Mouse (Mus musculus) embryonic facial prominence, embryonic 13.5 days (tissue): ENCODE measurements at regions not wholly inside any gene's neighbourhood (a gene's known extent, or its start where the extent isn't known, plus 50 kb on each side); places are given as distances from the start of the nearest gene placed in this dataset.

Experiments
- ATAC-seq: fragments of 200-750 bp; cut with Nextera tagmentation; 2 replicates; pipeline ENCODE4 v1.8.0; 2017; ENCODE audit warnings: low read depth; ENCODE audit not compliant: insufficient number of reproducible peaks, insufficient read depth, low FRiP score, low TSS enrichment
- H3K27ac ChIP-seq: fragments of 300-500 bp; sonication (generic); 2 replicates; pipeline ENCODE4 v1.5.1; 2015; ENCODE audit warnings: moderate library complexity, mild to moderate bottlenecking, inconsistent platforms
- H3K27me3 ChIP-seq: fragments of 300-500 bp; sonication (generic); 2 replicates; pipeline ENCODE4 v1.6.1; 2015; ENCODE audit warnings: mild to moderate bottlenecking, inconsistent platforms
- H3K36me3 ChIP-seq: fragments of 300-500 bp; sonication (generic); 2 replicates; pipeline ENCODE4 v1.6.1; 2015; ENCODE audit warnings: mild to moderate bottlenecking, inconsistent platforms
- H3K4me1 ChIP-seq: fragments of 300-500 bp; sonication (generic); 2 replicates; pipeline ENCODE4 v1.6.1; 2015; ENCODE audit warnings: inconsistent platforms
- H3K4me2 ChIP-seq: fragments of 300-500 bp; sonication (generic); 2 replicates; pipeline ENCODE4 v1.6.1; 2015; ENCODE audit warnings: moderate library complexity, mild to moderate bottlenecking, inconsistent platforms
- H3K4me3 ChIP-seq: fragments of 300-500 bp; sonication (generic); 2 replicates; pipeline ENCODE4 v1.5.1; 2015; ENCODE audit warnings: mild to moderate bottlenecking, inconsistent platforms
- H3K9ac ChIP-seq: fragments of 300-500 bp; sonication (generic); 2 replicates; pipeline ENCODE4 v1.6.1; 2015; ENCODE audit warnings: mild to moderate bottlenecking, inconsistent platforms
- H3K9me3 ChIP-seq: fragments of 300-500 bp; sonication (generic); 2 replicates; pipeline ENCODE4 v1.6.1; 2016; ENCODE audit warnings: inconsistent platforms
- WGBS: fragments of 180-500 bp; shearing (Covaris S2); methylation state at CpG from one replicate; pipeline ENCODE4 v1.1.7; 2015; ENCODE audit warnings: mixed read lengths; 5-methylcytosine and 5-hydroxymethylcytosine counted together

- H3K27ac ChIP-seq = no peak overlapping the region
- no peaks in the 10 kb centered on the region for H3K36me3 ChIP-seq
- no peak for ATAC-seq
- no peak overlapping the region for H3K4me2 ChIP-seq
- no peaks in the 10 kb centered on the region for H3K27me3 ChIP-seq
- no peaks in the 10 kb centered on the region for H3K9me3 ChIP-seq
- H3K4me1 ChIP-seq = 0 out of 2 replicates have a peak, but pooled peaks cover 5% of the 10 kb centered on the region
- H3K9ac ChIP-seq = no peak overlapping the region
- WGBS = 73% methylated on average over 10 of the region's 10 CpGs
- no peak overlapping the region for H3K4me3 ChIP-seq
These were observed 263.1 kb upstream of the Zfp637 start for GRCm38 (mm10) chr6:117577539-117578521.

GRCm38 (mm10) chr6:117580951-117581350 lies 260.0 kb upstream of the Zfp637 start:
- Histone ChIP-seq H3K9ac (no peak overlapping the region), H3K4me2 (no peak overlapping the region), H3K4me1 (0 out of 2 replicates have a peak, but pooled peaks cover 5% of the 10 kb centered on the region), H3K36me3 (no peaks in the 10 kb centered on the region), H3K9me3 (no peaks in the 10 kb centered on the region), H3K27ac (no peak overlapping the region), H3K27me3 (no peaks in the 10 kb centered on the region), H3K4me3 (no peak overlapping the region)
- no peak for ATAC-seq
- 74% methylated on average over 2 of the region's 2 CpGs for whole genome bisulfite sequencing

- Histone ChIP-seq H3K27me3 (no peaks in the 10 kb centered on the region), H3K4me2 (no peak overlapping the region), H3K27ac (no peak overlapping the region), H3K9ac (no peak overlapping the region), H3K4me3 (no peak overlapping the region), H3K4me1 (0 out of 2 replicates have a peak, but pooled peaks cover 1% of the 10 kb centered on the region), H3K9me3 (no peaks in the 10 kb centered on the region), H3K36me3 (no peaks in the 10 kb centered on the region)
- no peak for ATAC-seq
- WGBS = 93% methylated on average over 11 of the region's 11 CpGs
These were observed 257.9 kb upstream of the Zfp637 start for GRCm38 (mm10) chr6:117583121-117583520.

GRCm38 (mm10) chr6:117584563-117584962 lies 256.4 kb upstream of the Zfp637 start:
- no peak for ATAC-seq
- no peaks in the 10 kb centered on the region for H3K27me3 ChIP-seq
- H3K36me3 ChIP-seq = no peaks in the 10 kb centered on the region
- H3K9me3 ChIP-seq = no peaks in the 10 kb centered on the region
- H3K4me2 ChIP-seq = no peak overlapping the region
- no peak overlapping the region for H3K27ac ChIP-seq
- H3K4me3 ChIP-seq = no peak overlapping the region
- H3K9ac ChIP-seq = no peak overlapping the region
- H3K4me1 ChIP-seq = no peaks in the 10 kb centered on the region
- WGBS = 96% methylated on average over 5 of the region's 5 CpGs

- WGBS = 76% methylated on average over 8 of the region's 8 CpGs
These were observed 244.7 kb upstream of the Zfp637 start for GRCm38 (mm10) chr6:117596166-117596840.

GRCm38 (mm10) chr6:117604834-117605233 lies 236.1 kb upstream of the Zfp637 start:
- Histone ChIP-seq H3K4me1 (peaks cover 10% of the 10 kb centered on the region), H3K36me3 (no peaks in the 10 kb centered on the region), H3K4me3 (no peak overlapping the region), H3K9me3 (no peaks in the 10 kb centered on the region; the same call in 1 of the 2 replicates), H3K9ac (no peak overlapping the region), H3K27me3 (no peaks in the 10 kb centered on the region), H3K4me2 (no peak overlapping the region), H3K27ac (no peak overlapping the region)
- 86% methylated on average over 2 of the region's 2 CpGs for WGBS
- ATAC-seq = no peak

More at GRCm38 (mm10) chr6:117596166-117596840, 244.7 kb upstream of the Zfp637 start:
- Histone ChIP-seq H3K27me3 (no peaks in the 10 kb centered on the region), H3K9me3 (no peaks in the 10 kb centered on the region), H3K9ac (no peak overlapping the region), H3K4me1 (no peaks in the 10 kb centered on the region), H3K4me3 (no peak overlapping the region), H3K36me3 (no peaks in the 10 kb centered on the region), H3K27ac (no peak overlapping the region), H3K4me2 (no peak overlapping the region)
- ATAC-seq = no peak

- no peak overlapping the region for H3K4me2 ChIP-seq
- H3K9me3 ChIP-seq = no peaks in the 10 kb centered on the region; the same call in 1 of the 2 replicates
- no peaks in the 10 kb centered on the region for H3K27me3 ChIP-seq
- H3K9ac ChIP-seq = no peak overlapping the region
- WGBS = 77% methylated on average over 4 of the region's 4 CpGs
- H3K36me3 ChIP-seq = no peaks in the 10 kb centered on the region
- ATAC-seq = no peak
- peaks cover 17% of the 10 kb centered on the region for H3K4me1 ChIP-seq
- no peak overlapping the region for H3K4me3 ChIP-seq
- no peak overlapping the region for H3K27ac ChIP-seq
These were observed 235.3 kb upstream of the Zfp637 start for GRCm38 (mm10) chr6:117605685-117606084.

GRCm38 (mm10) chr6:117606211-117606610 lies 234.8 kb upstream of the Zfp637 start:
- Histone ChIP-seq H3K4me2 (no peak overlapping the region), H3K27ac (no peak overlapping the region), H3K27me3 (0 out of 2 replicates have a peak, but pooled peaks cover 2% of the 10 kb centered on the region), H3K4me3 (no peak overlapping the region), H3K9me3 (no peaks in the 10 kb centered on the region; the same call in 1 of the 2 replicates), H3K36me3 (no peaks in the 10 kb centered on the region), H3K4me1 (peaks cover 19% of the 10 kb centered on the region), H3K9ac (no peak overlapping the region)
- ATAC-seq = no peak
- WGBS = 89% methylated on average over 6 of the region's 6 CpGs

- H3K4me1 ChIP-seq = peaks cover 27% of the 10 kb centered on the region
- H3K27ac ChIP-seq = no peak overlapping the region
- no peak overlapping the region for H3K9ac ChIP-seq
- 0 out of 2 replicates have a peak, but pooled peaks cover 4% of the 10 kb centered on the region for H3K27me3 ChIP-seq
- H3K9me3 ChIP-seq = no peaks in the 10 kb centered on the region; the same call in 1 of the 2 replicates
- H3K4me2 ChIP-seq = no peak overlapping the region
- no peaks in the 10 kb centered on the region for H3K36me3 ChIP-seq
- no peak overlapping the region for H3K4me3 ChIP-seq
- WGBS = 79% methylated on average over 5 of the region's 5 CpGs
- ATAC-seq = no peak
These were observed 234.0 kb upstream of the Zfp637 start for GRCm38 (mm10) chr6:117607023-117607422.

- peaks cover 52% of the 10 kb centered on the region for H3K4me1 ChIP-seq
- H3K9ac ChIP-seq = no peak overlapping the region
- H3K4me3 ChIP-seq = no peak overlapping the region
- H3K27ac ChIP-seq = 0 out of 2 replicates have a peak overlapping the region, but pooled peaks have one; percentile 45
- H3K4me2 ChIP-seq = no peak overlapping the region
- no peaks in the 10 kb centered on the region for H3K9me3 ChIP-seq
- peak; percentile 71 for ATAC-seq
- 0 out of 2 replicates have a peak, but pooled peaks cover 4% of the 10 kb centered on the region for H3K27me3 ChIP-seq
- 32% methylated on average over 11 of the region's 11 CpGs for WGBS
- H3K36me3 ChIP-seq = no peaks in the 10 kb centered on the region
These were observed 231.2 kb upstream of the Zfp637 start for GRCm38 (mm10) chr6:117609476-117610404.

GRCm38 (mm10) chr6:117611281-117611680 lies 229.7 kb upstream of the Zfp637 start:
- ATAC-seq = no peak
- WGBS = 87% methylated on average over 10 of the region's 10 CpGs
- no peaks in the 10 kb centered on the region for H3K36me3 ChIP-seq
- no peak overlapping the region for H3K4me3 ChIP-seq
- H3K4me1 ChIP-seq = peaks cover 54% of the 10 kb centered on the region
- H3K4me2 ChIP-seq = no peak overlapping the region
- no peak overlapping the region for H3K27ac ChIP-seq
- 0 out of 2 replicates have a peak, but pooled peaks cover 4% of the 10 kb centered on the region for H3K27me3 ChIP-seq
- no peak overlapping the region for H3K9ac ChIP-seq
- H3K9me3 ChIP-seq = no peaks in the 10 kb centered on the region
